Mouse (Mus musculus) neural tube, embryonic 11.5 days (tissue): Measurements from ENCODE around the gene Cmc1. TPM values are rescaled to one million over a fixed set of nuclear protein-coding genes. Genes with fewer than 3 reads are reported as not detected.

Experiments used
- ATAC-seq: fragments of 200-750 bp; cut with Nextera tagmentation; 2 replicates; pipeline ENCODE4 v1.8.0; 2017; ENCODE audit warnings: moderate number of reproducible peaks, mild to moderate bottlenecking, moderate TSS enrichment, moderate library complexity; ENCODE audit not compliant: insufficient read depth, low FRiP score, low TSS enrichment
- DNase-seq: peaks from one replicate; pipeline ENCODE4 v3.0.0-alpha.2; 2015; ENCODE audit warnings: low spot score
- H3K27ac ChIP-seq: fragments of 300-500 bp; sonication (generic); 2 replicates; pipeline ENCODE4 v1.5.1; 2014; ENCODE audit warnings: low read depth, mild to moderate bottlenecking, low read length
- H3K27me3 ChIP-seq: fragments of 300-500 bp; sonication (generic); 2 replicates; pipeline ENCODE4 v1.6.1; 2014; ENCODE audit warnings: mild to moderate bottlenecking, low read length, mixed read lengths; ENCODE audit not compliant: control insufficient read depth, insufficient read depth
- H3K36me3 ChIP-seq: fragments of 300-500 bp; sonication (generic); 2 replicates; pipeline ENCODE4 v1.6.1; 2014; ENCODE audit warnings: mild to moderate bottlenecking, low read length, moderate library complexity, mixed read lengths; ENCODE audit not compliant: control insufficient read depth, insufficient read depth
- H3K4me1 ChIP-seq: fragments of 300-500 bp; sonication (generic); 2 replicates; pipeline ENCODE4 v1.6.1; 2014; ENCODE audit warnings: low read length, mixed read lengths; ENCODE audit not compliant: control insufficient read depth, insufficient read depth
- H3K4me2 ChIP-seq: fragments of 300-500 bp; sonication (generic); 2 replicates; pipeline ENCODE4 v1.6.1; 2014; ENCODE audit warnings: low read depth, mild to moderate bottlenecking, moderate library complexity
- H3K4me3 ChIP-seq: fragments of 300-500 bp; sonication (generic); 2 replicates; pipeline ENCODE4 v1.5.1; 2014; ENCODE audit warnings: low read depth, low read length
- H3K9ac ChIP-seq: fragments of 300-500 bp; sonication (generic); 2 replicates; pipeline ENCODE4 v1.6.1; 2014; ENCODE audit warnings: mild to moderate bottlenecking, low read length
- H3K9me3 ChIP-seq: fragments of 300-500 bp; sonication (generic); 2 replicates; pipeline ENCODE4 v1.6.1; 2016; ENCODE audit warnings: low read length; ENCODE audit not compliant: control insufficient read depth
- WGBS: fragments of 180-500 bp; shearing (Covaris S2); extraction: QIAGEN DNeasy Blood & Tissue Kit; methylation state at CpG from one replicate; pipeline ENCODE4 v1.1.7; 2014; 5-methylcytosine and 5-hydroxymethylcytosine counted together
- polyA plus RNA-seq: library from polyadenylated mRNA; unstranded; fragments of >200 nt; fragmentation: Nextera tagmentation; extraction: Ambion mirVana; gene quantifications from 2 replicates; pipeline ENCODE4 v1.2.1, GENCODE M21; 2014

Cmc1 gene
- polyA plus RNA-seq, 1 experiment from 2014 or later, result 40.5 TPM

DNA sequence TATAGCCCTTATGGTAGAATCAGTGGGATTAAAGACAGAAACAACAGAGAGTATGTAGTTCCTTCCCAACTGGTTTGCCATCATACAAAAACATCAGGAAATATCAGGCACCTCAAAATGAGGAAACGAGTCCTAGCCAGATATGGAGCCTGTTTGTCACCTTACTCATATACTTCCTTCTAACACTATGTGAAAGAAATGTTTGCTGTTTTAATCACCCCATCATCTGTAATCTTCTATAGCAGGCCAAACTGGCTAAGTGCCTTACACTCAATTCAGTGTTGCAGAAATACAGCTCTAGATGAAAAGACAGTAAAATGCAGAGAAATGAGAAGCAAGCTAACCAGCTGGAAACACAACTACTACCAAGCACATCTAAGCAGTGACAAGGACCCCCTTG, 119.7 kb downstream of the Cmc1 start:
- no peaks in the 10 kb centered on the region for H3K27me3 ChIP-seq
- no peak for DNase-seq
- 88% methylated on average over 1 of the region's 1 CpGs for WGBS
- no peaks in the 10 kb centered on the region for H3K36me3 ChIP-seq
- no peak overlapping the region for H3K9ac ChIP-seq
- no peak for ATAC-seq
- no peak overlapping the region for H3K4me3 ChIP-seq
- H3K27ac ChIP-seq, result no peak overlapping the region
- no peak overlapping the region for H3K4me2 ChIP-seq
- no peaks in the 10 kb centered on the region for H3K9me3 ChIP-seq
- no peaks in the 10 kb centered on the region for H3K4me1 ChIP-seq

GRCm38 (mm10) chr9:118029490-118029889, 120.5 kb downstream of the Cmc1 start:
- Histone ChIP-seq H3K9me3 (no peaks in the 10 kb centered on the region), H3K27ac (no peak overlapping the region), H3K4me3 (no peak overlapping the region), H3K4me1 (no peaks in the 10 kb centered on the region), H3K4me2 (no peak overlapping the region), H3K27me3 (no peaks in the 10 kb centered on the region), H3K36me3 (no peaks in the 10 kb centered on the region), H3K9ac (no peak overlapping the region)
- 43% methylated on average over 4 of the region's 4 CpGs for WGBS
- DNase-seq, result no peak
- ATAC-seq, result no peak

GRCm38 (mm10) chr9:118024966-118025365, 125.0 kb downstream of the Cmc1 start:
- H3K27ac ChIP-seq, result no peak overlapping the region
- H3K27me3 ChIP-seq, result no peaks in the 10 kb centered on the region
- no peak overlapping the region for H3K9ac ChIP-seq
- H3K36me3 ChIP-seq, result no peaks in the 10 kb centered on the region
- no peak overlapping the region for H3K4me2 ChIP-seq
- no peaks in the 10 kb centered on the region for H3K4me1 ChIP-seq
- 83% methylated on average over 2 of the region's 2 CpGs for WGBS
- no peak overlapping the region for H3K4me3 ChIP-seq
- H3K9me3 ChIP-seq, result no peaks in the 10 kb centered on the region
- ATAC-seq, result no peak
- DNase-seq, result no peak

Other genes starting within 250 kb of the Cmc1 start
- 77.7 and 81.5 TPM in 2 replicates for gene Azi2, start 109.7 kb downstream of the Cmc1 start, polyA plus RNA-seq